Mouse (Mus musculus) gastrocnemius, adult 18-20 months (tissue): ENCODE results near the gene Pabpc1l. TPM values are rescaled to one million over a fixed set of nuclear protein-coding genes. Genes with fewer than 3 reads are reported as not detected.
"Not testable (repeated sequence)": the region's sequence is repeated elsewhere in the genome, so short reads cannot be mapped to it uniquely, and the experiment has no call there.

Experiments
- DNase-seq: peaks from one replicate; pipeline ENCODE4 v3.0.0; 2021; ENCODE audit warnings: low spot score
- total RNA-seq, 2 experiments: library from RNA; stranded (reverse); gene quantifications; 2 replicates each; pipeline ENCODE4 v1.2.3; 2021

Pabpc1l gene
- total RNA-seq, 2 experiments from 2014 or later, result 0.62 TPM; not detected in 1

DNA sequence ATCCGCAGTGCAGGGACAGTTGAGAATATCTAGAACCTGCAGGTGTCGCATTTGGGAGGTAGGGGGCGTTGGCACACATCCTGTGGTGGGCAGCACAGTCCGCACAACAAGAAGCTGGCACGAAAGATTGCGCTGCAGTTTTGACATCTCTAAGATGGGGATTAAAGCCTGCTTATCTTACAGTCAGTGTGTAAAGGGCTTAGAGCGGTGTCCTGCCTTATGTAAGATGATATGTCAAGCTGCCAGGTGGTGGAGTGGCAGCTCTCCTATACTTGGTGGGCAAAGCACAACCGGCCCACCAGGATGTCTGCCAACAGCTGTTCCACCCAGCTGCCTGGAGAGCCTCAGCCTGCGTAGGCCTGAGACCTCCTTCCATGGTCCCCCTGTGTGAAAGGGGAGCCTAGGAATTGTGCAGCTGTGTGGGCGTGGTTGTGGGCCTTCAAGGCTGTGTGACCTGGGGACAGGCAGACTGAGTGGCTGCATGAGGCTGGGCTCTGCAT lies 11.3 kb downstream of the Pabpc1l start:
- DNase-seq, result no peak

DNA sequence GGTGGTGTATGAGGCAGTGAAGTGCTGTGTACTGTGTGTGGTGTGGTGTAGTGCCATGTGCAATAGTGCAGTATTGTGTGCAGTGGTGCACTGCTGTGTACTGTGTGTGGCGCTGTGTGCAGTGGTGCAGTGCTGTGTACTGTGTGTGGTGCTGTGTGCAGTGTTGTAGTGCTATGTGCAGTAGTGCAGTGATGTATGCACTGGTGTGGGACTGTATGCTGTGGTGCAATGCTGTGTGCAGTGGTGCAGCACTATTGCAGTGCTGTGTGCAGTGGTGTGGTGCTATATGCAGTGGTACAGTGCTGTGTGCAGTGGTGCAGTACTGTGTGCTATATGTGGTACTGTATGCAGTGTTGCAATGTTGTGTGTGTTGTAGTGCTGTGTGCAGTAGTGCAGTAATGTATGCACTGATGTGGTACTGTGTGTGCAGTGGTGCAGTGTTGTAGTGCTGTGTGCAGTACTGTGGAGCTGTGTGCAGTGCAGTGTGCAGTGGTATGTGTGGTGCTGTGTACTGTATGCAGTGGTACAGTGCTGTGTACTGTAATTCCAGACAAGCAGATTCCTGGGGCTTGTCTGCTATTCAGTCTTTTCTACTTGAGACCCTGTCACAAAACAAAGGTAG lies 13.3 kb downstream of the Pabpc1l start:
- no peak for DNase-seq

GRCm38 (mm10) chr2:164040949-164041348 lies 15.7 kb downstream of the Pabpc1l start:
- no peak for DNase-seq

DNA sequence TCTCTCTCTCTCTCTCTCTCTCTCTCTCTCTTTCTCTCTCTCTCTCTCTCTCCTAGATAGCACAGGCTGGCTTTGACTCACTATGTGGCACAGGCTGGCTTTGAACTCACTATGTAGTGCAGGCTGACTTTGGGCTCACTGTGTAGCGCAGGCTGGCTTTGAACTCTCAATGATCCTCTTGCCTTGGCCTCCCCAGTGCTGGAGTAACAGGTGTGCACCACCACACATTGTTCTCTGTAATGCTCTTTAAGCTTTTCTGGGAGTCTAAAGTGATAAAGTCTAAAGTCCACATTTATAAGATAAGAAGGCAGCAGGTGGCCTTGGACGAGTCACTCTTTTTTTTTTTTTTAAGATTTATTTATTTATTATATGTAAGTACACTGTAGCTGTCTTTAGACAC lies 16.3 kb downstream of the Pabpc1l start:
- DNase-seq, result no peak

GRCm38 (mm10) chr2:164047197-164047690 lies 22.0 kb downstream of the Pabpc1l start:
- no peak for DNase-seq

GRCm38 (mm10) chr2:164053767-164054166 lies 28.5 kb downstream of the Pabpc1l start:
- peak; percentile 56 for DNase-seq

- DNase-seq, result no peak
These were observed 29.4 kb downstream of the Pabpc1l start for GRCm38 (mm10) chr2:164054671-164055070.

DNA sequence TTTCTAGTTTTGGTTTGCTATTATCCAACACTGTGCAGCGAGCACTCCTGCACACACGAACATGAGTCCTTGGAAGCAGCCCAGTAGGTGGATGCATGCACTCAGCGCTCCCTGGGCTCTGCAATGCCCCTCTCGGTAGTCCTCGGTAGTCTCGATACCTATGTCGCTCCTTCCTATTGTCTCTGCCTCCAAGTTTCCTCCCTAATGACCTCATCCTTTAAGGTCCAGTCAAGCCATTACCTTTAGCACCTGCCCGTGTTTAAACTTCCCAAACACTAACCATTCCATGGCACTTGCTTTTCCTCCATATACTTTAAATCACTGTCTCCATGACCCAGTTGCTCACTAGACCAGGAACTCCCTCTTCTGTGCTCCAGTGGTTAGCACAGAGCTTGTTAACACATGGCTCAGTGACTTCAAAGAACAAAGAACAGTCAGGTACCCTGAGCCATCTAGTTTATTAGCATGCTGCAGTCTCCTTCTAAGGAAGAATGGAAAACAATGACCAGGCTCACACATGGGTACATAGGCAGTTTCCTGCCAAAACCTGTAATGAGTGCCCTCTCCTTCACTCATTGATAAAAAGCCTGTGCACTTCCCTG lies 34.5 kb downstream of the Pabpc1l start:
- DNase-seq, result no peak

GRCm38 (mm10) chr2:164070142-164070764 lies 45.0 kb downstream of the Pabpc1l start, which contains the start of gene Stk4:
Stk4 (plus strand) TSS chr2:164070322.
- DNase-seq, result no peak

- DNase-seq, result peak; percentile 97
These were observed 45.7 kb downstream of the Pabpc1l start, which contains the start of gene Tomm34 for GRCm38 (mm10) chr2:164070765-164071436. Tomm34 (minus strand) TSS chr2:164071169.

GRCm38 (mm10) chr2:164071437-164071820 lies 46.2 kb downstream of the Pabpc1l start:
- not testable (repeated sequence) for DNase-seq

GRCm38 (mm10) chr2:164072109-164072508 lies 46.9 kb downstream of the Pabpc1l start:
- DNase-seq, result no peak

DNA sequence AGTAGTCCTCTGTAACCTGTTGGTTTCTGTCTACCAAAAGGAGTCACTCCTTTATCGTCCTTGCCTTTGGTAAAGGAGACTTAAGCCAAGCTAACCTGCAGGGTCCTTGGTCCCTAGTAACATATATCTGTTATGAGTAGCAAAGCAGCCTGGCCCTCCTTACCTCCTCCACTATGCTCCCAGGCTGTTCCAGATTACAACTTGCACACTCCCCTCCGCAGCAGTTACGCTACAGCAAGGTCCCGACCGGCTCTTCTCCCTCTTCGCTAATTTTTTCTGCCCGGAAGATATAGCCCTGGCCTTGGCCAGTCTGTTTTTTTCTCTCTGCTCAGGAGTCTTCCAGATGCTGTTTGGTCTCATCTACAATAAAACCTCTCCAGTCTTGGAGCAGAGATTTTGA lies 47.9 kb downstream of the Pabpc1l start:
- no peak for DNase-seq

- DNase-seq, result peak; percentile 98
These were observed 48.8 kb downstream of the Pabpc1l start for GRCm38 (mm10) chr2:164073918-164074578.

DNA sequence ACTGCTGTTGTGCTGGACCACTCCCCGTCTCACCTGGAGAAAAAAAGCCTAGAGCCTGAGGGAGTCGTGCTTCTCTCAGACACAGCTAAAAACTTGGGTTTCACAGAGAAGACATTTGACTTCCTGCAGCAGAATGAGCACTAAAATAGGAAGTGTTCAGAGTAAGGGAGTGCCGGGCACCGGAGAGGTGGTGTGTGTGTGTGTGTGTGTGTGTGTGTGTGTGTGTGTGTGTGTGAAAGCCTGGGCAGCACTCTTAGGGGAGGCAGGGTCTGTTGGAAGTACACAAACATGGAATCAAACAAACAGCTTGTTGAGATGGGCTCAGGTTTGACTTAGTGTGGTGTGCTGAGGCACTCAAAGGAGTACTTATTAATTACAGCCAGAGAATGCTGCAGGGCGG lies 49.8 kb downstream of the Pabpc1l start:
- no peak for DNase-seq

- DNase-seq, result no peak
These were observed 51.7 kb downstream of the Pabpc1l start for GRCm38 (mm10) chr2:164076874-164077425.

DNA sequence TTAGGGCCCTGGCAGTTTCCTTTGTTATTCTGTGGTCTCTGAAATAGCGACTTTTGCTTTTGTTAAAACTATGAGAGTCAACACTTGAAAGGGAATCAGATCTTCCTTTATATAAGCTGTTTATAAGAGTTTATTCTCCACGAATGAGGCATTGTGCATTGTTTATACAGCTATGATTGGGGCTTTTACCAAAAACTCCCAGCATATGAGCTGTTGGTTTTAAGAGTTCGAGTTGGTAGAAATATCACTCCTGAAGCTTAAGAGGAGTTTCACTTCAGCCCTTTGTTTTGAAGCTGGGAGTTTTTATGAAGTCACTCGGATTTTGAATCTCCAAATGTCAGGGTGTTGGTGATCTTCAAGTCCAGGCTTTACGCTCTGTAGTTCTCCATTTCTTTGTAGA lies 52.6 kb downstream of the Pabpc1l start:
- no peak for DNase-seq

DNA sequence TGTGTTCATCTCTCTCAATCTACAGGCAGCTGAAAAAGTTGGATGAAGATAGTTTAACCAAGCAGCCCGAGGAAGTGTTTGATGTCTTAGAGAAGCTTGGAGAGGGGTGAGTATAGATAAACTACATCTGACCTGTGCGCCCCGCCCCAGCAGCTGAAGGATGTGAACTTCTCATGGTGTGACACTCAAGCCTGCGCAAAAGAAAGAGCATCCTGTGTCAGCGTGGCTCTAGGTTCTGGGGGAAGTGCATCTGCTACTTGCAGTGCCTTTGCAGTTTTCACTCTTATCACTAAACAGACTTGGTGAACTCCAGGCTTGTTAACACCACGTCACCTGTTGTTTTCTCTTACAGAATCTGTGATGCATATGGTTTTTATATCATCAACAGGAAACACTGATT lies 54.2 kb downstream of the Pabpc1l start:
- no peak for DNase-seq

GRCm38 (mm10) chr2:164081577-164081976 lies 56.3 kb downstream of the Pabpc1l start:
- no peak for DNase-seq

DNA sequence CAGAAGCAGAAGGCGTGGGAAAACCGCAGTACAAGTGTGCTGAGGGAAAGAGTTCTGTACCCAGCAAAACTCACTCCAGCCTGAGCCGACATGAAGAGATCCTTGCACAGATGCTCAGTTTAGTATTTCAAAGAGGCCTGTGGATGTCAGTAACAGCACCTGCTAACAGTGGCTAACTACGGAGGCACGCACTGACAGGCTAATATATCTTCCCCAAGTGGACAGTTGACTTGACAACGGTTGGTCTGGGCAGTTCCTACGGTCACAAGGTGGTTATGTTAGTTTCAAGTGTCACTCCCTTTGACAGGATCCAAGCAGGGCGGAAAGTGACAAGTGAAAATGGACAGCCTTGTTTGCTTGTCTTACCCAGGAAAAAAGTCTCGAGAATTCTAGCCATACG lies 56.9 kb downstream of the Pabpc1l start:
- peak; percentile 78 for DNase-seq
